Mouse (Mus musculus) lung, postnatal 10 days (tissue): ENCODE results near the gene Samd4.

Experiments used
- DNase-seq: peaks from one replicate; pipeline ENCODE4 v3.0.0; 2021

The Samd4 gene

GRCm38 (mm10) chr14:47000786-47001761 lies 118.4 kb downstream of the Samd4 start:
- DNase-seq = no peak

GRCm38 (mm10) chr14:47004161-47004560 lies 121.5 kb downstream of the Samd4 start:
- DNase-seq = peak; percentile 38

- DNase-seq = no peak
These were observed 128.8 kb downstream of the Samd4 start for GRCm38 (mm10) chr14:47011171-47012139.

GRCm38 (mm10) chr14:47015618-47016017 lies 133.0 kb downstream of the Samd4 start:
- DNase-seq = no peak

- no peak for DNase-seq
These were observed 135.0 kb downstream of the Samd4 start for GRCm38 (mm10) chr14:47017658-47018057.

GRCm38 (mm10) chr14:47020886-47021285 lies 138.2 kb downstream of the Samd4 start:
- no peak for DNase-seq

- DNase-seq = no peak
These were observed 140.9 kb downstream of the Samd4 start for GRCm38 (mm10) chr14:47023529-47023928.

- no peak for DNase-seq
These were observed 144.9 kb downstream of the Samd4 start for GRCm38 (mm10) chr14:47027431-47028118.

- no peak for DNase-seq
These were observed 148.9 kb downstream of the Samd4 start for GRCm38 (mm10) chr14:47031542-47031941.

GRCm38 (mm10) chr14:47032140-47032539 lies 149.5 kb downstream of the Samd4 start:
- DNase-seq = no peak

GRCm38 (mm10) chr14:47033423-47033822 lies 150.8 kb downstream of the Samd4 start:
- DNase-seq = no peak

GRCm38 (mm10) chr14:47041699-47042098 lies 159.0 kb downstream of the Samd4 start:
- DNase-seq = no peak

GRCm38 (mm10) chr14:47049051-47049450 lies 166.4 kb downstream of the Samd4 start:
- DNase-seq = no peak

- no peak for DNase-seq
These were observed 169.3 kb downstream of the Samd4 start for GRCm38 (mm10) chr14:47051743-47052610.

- DNase-seq = no peak
These were observed 170.4 kb downstream of the Samd4 start for GRCm38 (mm10) chr14:47053101-47053500.

- no peak for DNase-seq
These were observed 171.2 kb downstream of the Samd4 start for GRCm38 (mm10) chr14:47053824-47054223.

- DNase-seq = no peak
These were observed 176.3 kb downstream of the Samd4 start for GRCm38 (mm10) chr14:47058969-47059368.

GRCm38 (mm10) chr14:47065067-47065466 lies 182.4 kb downstream of the Samd4 start:
- no peak for DNase-seq

GRCm38 (mm10) chr14:47066901-47067300 lies 184.2 kb downstream of the Samd4 start:
- DNase-seq = no peak

- DNase-seq = peak; percentile 65
These were observed 191.5 kb downstream of the Samd4 start for GRCm38 (mm10) chr14:47074045-47074666.

- DNase-seq = no peak
These were observed 192.5 kb downstream of the Samd4 start for GRCm38 (mm10) chr14:47075010-47075677.
